Mouse (Mus musculus): ENCODE data around the gene Myo3b. TPM values are rescaled to one million over a fixed set of nuclear protein-coding genes. Genes with fewer than 3 reads are reported as not detected.
"Not testable (repeated sequence)": the region's sequence is repeated elsewhere in the genome, so short reads cannot be mapped to it uniquely, and the experiment has no call there.

Gene Myo3b
- not detected in 2 replicates for polyA plus RNA-seq (2011; ENCODE audit: insufficient read length, low read depth, missing spikeins)

GRCm38 (mm10) chr2:70038752-70039151 lies at the start of gene Myo3b:
Gene Myo3b (plus strand): TSS chr2:70039126.
- TF ChIP-seq POLR2A (IDR thresholded peaks at IDR 0.05; ENCODE audit: low read depth, low read length), result no peak
- TF ChIP-seq CTCF (IDR thresholded peaks at IDR 0.05; ENCODE audit: borderline replicate concordance, insufficient read depth, low read length), result no peak
- H3K4me1 ChIP-seq (ENCODE audit: control insufficient read depth, insufficient read depth, low read length), result no peaks in the 10 kb centered on the region
- H3K4me3 ChIP-seq (ENCODE audit: insufficient read depth, low read length), result no peak within 1 kb of the TSS
- H3K27ac ChIP-seq (ENCODE audit: insufficient read depth, low read length), result no peak within 1 kb of the TSS

DNA sequence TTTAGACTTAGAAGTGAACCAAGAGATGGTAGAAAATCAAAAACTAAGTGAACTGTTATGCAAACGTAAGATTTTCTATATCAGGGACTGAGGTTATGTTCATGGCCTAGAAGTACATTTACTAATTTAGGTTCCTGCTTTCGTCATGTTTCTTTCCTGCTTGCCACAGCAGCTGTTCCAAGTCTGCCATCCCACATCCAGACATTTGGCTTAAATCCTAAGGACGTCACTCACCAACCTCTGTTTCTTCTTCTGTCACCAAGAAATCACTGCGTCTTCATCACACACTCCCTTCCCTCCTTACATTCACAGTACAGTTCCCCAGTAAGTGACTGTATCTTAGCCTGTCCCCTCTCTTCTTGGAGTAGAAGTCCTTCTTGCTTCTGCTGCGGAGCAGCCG lies 49.7 kb upstream of the Myo3b start:
- Histone ChIP-seq H3K27ac (ENCODE audit: insufficient read depth, low read length) (no peak overlapping the region), H3K4me1 (ENCODE audit: control insufficient read depth, insufficient read depth, low read length) (no peaks in the 10 kb centered on the region), H3K4me3 (ENCODE audit: insufficient read depth, low read length) (no peak overlapping the region)
- TF ChIP-seq POLR2A (IDR thresholded peaks at IDR 0.05; ENCODE audit: low read depth, low read length), result no peak
- no peak for TF ChIP-seq CTCF (IDR thresholded peaks at IDR 0.05; ENCODE audit: borderline replicate concordance, insufficient read depth, low read length)

DNA sequence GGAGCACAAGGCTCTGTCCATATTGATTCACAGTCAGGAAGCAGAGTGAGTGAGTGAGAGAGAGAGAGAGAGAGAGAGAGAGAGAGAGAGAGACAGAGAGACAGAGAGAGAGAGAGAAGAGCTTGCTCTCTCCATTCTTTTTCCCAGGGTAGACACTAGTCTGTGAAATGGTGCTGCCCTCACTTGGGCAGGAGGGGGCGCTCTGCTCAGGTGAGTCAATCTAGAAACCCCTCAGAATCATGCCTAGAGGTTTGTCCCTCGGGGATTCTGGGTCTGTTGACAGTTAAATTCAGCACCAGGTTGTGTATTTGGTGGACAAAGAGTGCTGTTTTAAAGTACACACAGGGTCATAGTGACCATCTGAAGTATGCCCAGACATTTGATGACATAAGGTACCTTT lies 48.3 kb upstream of the Myo3b start:
- TF ChIP-seq POLR2A (IDR thresholded peaks at IDR 0.05; ENCODE audit: low read depth, low read length) (no peak), CTCF (IDR thresholded peaks at IDR 0.05; ENCODE audit: borderline replicate concordance, insufficient read depth, low read length) (no peak)
- H3K4me3 ChIP-seq (ENCODE audit: insufficient read depth, low read length), result no peak overlapping the region
- H3K27ac ChIP-seq (ENCODE audit: insufficient read depth, low read length), result no peak overlapping the region
- H3K4me1 ChIP-seq (ENCODE audit: control insufficient read depth, insufficient read depth, low read length), result no peaks in the 10 kb centered on the region

- not testable (repeated sequence) for H3K4me3 ChIP-seq (ENCODE audit: insufficient read depth, low read length); H3K4me1 ChIP-seq (ENCODE audit: control insufficient read depth, insufficient read depth, low read length); H3K27ac ChIP-seq (ENCODE audit: insufficient read depth, low read length)
These were observed 44.7 kb upstream of the Myo3b start for GRCm38 (mm10) chr2:69994082-69994736.

GRCm38 (mm10) chr2:69994779-69995178 lies 44.1 kb upstream of the Myo3b start:
- Histone ChIP-seq H3K27ac (ENCODE audit: insufficient read depth, low read length) (no peak overlapping the region), H3K4me1 (ENCODE audit: control insufficient read depth, insufficient read depth, low read length) (no peaks in the 10 kb centered on the region), H3K4me3 (ENCODE audit: insufficient read depth, low read length) (no peak overlapping the region)
- TF ChIP-seq CTCF (IDR thresholded peaks at IDR 0.05; ENCODE audit: borderline replicate concordance, insufficient read depth, low read length) (no peak), POLR2A (IDR thresholded peaks at IDR 0.05; ENCODE audit: low read depth, low read length) (no peak)

DNA sequence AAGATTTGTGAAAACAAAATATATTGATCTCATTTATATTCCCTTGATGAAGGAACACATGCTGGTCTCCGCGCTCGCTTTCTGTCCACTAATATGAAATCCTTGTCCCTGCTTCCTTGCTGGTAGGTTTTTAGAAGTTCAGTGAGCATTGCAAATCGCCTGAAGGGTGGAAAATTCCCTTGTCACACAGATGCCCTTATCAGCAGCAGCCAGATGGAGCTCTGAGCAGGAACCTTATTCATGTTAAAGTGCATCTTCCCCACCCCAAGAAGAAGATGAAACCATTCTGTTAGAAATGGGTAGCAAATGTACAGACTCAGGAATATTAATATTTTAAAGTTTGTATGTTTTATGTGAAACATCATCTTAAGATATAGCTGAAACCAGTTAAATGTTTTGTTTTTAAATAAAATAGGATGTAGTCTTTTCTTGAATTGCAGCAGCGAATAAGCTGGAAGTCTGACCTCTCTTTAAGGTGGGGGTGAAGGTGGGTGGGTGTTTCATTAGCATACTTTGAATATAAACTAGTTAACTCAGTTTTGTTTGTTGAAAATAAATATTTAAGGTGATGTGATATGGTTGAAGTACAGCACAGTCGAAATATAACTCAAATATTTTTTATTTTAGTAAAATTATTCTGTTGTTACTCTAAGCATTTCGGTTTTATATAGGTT lies 39.7 kb upstream of the Myo3b start:
- TF ChIP-seq POLR2A (IDR thresholded peaks at IDR 0.05; ENCODE audit: low read depth, low read length), result no peak
- no peak for TF ChIP-seq CTCF (IDR thresholded peaks at IDR 0.05; ENCODE audit: borderline replicate concordance, insufficient read depth, low read length)
- no peak overlapping the region for H3K27ac ChIP-seq (ENCODE audit: insufficient read depth, low read length)
- no peaks in the 10 kb centered on the region for H3K4me1 ChIP-seq (ENCODE audit: control insufficient read depth, insufficient read depth, low read length)
- H3K4me3 ChIP-seq (ENCODE audit: insufficient read depth, low read length), result no peak overlapping the region

DNA sequence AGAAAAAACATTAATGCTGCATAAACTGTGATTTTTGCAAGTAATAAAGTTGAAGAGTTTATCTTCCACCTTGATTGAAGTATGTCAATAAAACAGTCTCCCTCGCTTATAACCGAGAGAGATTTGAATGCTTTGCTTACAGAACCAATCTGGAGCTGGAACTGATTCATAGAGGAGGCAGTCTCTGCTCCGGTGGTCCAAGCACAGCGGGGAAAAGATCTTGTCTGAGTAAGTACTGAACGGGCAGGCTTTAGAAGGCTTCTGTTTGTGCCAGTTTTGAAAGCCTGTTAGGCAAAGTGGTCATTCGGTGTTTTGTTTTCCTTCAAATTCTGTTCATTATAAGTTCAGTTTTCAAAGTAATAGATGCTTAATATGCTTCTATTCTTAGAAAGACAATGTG lies 38.6 kb upstream of the Myo3b start:
- no peaks in the 10 kb centered on the region for H3K4me1 ChIP-seq (ENCODE audit: control insufficient read depth, insufficient read depth, low read length)
- H3K4me3 ChIP-seq (ENCODE audit: insufficient read depth, low read length), result no peak overlapping the region
- no peak overlapping the region for H3K27ac ChIP-seq (ENCODE audit: insufficient read depth, low read length)
- TF ChIP-seq CTCF (IDR thresholded peaks at IDR 0.05; ENCODE audit: borderline replicate concordance, insufficient read depth, low read length) (no peak), POLR2A (IDR thresholded peaks at IDR 0.05; ENCODE audit: low read depth, low read length) (no peak)

DNA sequence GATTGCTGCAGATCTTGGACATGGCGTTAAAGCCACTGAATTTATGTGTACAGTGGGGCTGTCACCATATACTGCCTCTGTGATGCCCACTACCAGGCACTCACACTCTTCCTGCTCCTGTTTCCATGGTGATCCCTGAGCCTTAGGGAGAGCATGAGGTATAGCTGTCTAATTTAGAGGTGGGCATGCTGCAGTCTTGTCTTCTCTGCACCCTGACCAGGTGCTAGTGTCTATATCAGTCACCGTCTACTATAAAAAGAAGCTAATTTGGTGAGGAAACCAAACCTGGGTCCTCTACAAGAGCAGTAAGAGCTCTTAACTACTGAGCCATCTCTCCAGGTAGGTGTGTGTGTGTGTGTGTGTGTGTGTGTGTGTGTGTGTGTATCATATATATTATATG lies 32.4 kb upstream of the Myo3b start:
- H3K27ac ChIP-seq (ENCODE audit: insufficient read depth, low read length), result no peak overlapping the region
- no peaks in the 10 kb centered on the region for H3K4me1 ChIP-seq (ENCODE audit: control insufficient read depth, insufficient read depth, low read length)
- no peak for TF ChIP-seq CTCF (IDR thresholded peaks at IDR 0.05; ENCODE audit: borderline replicate concordance, insufficient read depth, low read length)
- TF ChIP-seq POLR2A (IDR thresholded peaks at IDR 0.05; ENCODE audit: low read depth, low read length), result no peak
- H3K4me3 ChIP-seq (ENCODE audit: insufficient read depth, low read length), result no peak overlapping the region

GRCm38 (mm10) chr2:70012941-70013340 lies 26.0 kb upstream of the Myo3b start:
- TF ChIP-seq CTCF (IDR thresholded peaks at IDR 0.05; ENCODE audit: borderline replicate concordance, insufficient read depth, low read length) (no peak), POLR2A (IDR thresholded peaks at IDR 0.05; ENCODE audit: low read depth, low read length) (no peak)
- Histone ChIP-seq H3K4me3 (ENCODE audit: insufficient read depth, low read length) (no peak overlapping the region), H3K4me1 (ENCODE audit: control insufficient read depth, insufficient read depth, low read length) (no peaks in the 10 kb centered on the region), H3K27ac (ENCODE audit: insufficient read depth, low read length) (no peak overlapping the region)

DNA sequence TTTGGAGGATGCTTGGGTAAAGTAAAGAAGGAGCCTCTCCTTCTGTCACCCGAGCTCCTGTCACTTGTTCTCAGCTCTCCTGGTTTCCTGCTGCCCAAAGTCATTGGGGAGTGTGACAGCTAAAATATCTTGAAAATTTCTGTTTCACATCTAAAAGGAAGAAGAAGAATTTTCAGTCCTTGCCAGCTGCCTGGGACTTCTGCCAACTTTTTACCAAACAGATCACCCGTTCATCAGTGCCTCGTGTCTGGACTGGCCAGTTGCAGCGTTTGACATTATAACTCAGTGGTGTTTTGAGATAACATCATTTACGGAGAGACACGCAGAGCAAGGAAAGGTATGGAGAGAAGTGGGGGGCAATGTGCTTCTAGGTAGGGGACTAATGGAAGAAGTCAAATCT lies 20.7 kb upstream of the Myo3b start:
- no peak overlapping the region for H3K27ac ChIP-seq (ENCODE audit: insufficient read depth, low read length)
- TF ChIP-seq POLR2A (IDR thresholded peaks at IDR 0.05; ENCODE audit: low read depth, low read length) (no peak), CTCF (IDR thresholded peaks at IDR 0.05; ENCODE audit: borderline replicate concordance, insufficient read depth, low read length) (no peak)
- no peaks in the 10 kb centered on the region for H3K4me1 ChIP-seq (ENCODE audit: control insufficient read depth, insufficient read depth, low read length)
- H3K4me3 ChIP-seq (ENCODE audit: insufficient read depth, low read length), result no peak overlapping the region

All from embryonic fibroblast, embryonic 13.5 days (primary cell).